In the genomic region with DNA sequence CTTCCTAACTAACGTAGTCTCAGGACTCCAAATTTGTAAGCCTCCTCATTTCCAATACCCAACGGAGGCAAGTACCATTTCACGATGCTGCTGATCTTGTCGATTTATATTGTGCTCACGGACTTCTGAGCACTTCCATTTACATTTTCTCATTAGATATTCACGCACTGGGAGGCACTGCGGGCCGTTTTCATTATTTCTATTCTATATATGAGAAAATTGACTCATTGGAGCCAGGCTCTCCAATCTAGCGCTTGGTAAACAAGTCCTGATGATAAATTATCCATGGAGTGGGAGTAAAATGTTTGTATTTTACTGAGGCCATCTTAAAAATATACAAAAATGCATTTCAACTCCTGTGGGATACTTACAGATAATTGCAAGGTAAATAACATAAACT, we compare ENCODE assay signal across 32 mouse cellular contexts. TPM values are rescaled to one million over a fixed set of nuclear protein-coding genes. Genes with fewer than 3 reads are reported as not detected.
DNase-seq lines count a peak whose midpoint lies in the region; ATAC-seq and TF ChIP-seq lines count a peak whose summit lies in the region.
"Had no signal": no experiment of that assay in that cellular context is flagged by ENCODE, and none has a peak within 500 bp of the region (broad histone marks: within the 10 kb centered on the region; RNA-seq: fewer than 3 reads in every experiment).

No protein-coding gene starts in this region.

- H3K9ac ChIP-seq in hindbrain, embryonic 14.5 days = no peak overlapping the region
- no peak overlapping the region for H3K9ac ChIP-seq in hindbrain, embryonic 11.5 days (ENCODE audit: low read depth, low read length)
- H3K9ac ChIP-seq in lung, embryonic 15.5 days = no peak overlapping the region
- no peak overlapping the region for H3K9ac ChIP-seq in midbrain, embryonic 13.5 days (replicated peaks)
- H3K9ac ChIP-seq: embryonic facial prominence, embryonic 13.5 days; forebrain, embryonic 12.5 days; forebrain, embryonic 15.5 days; heart, embryonic 12.5 days; heart, embryonic 15.5 days; hindbrain, embryonic 15.5 days had no signal

- no peaks in the 10 kb centered on the region for H3K36me3 ChIP-seq in hindbrain, embryonic 14.5 days (replicated peaks; ENCODE audit: control insufficient read depth, insufficient read depth)
- H3K36me3 ChIP-seq in hindbrain, embryonic 11.5 days (ENCODE audit: control insufficient read depth, insufficient read depth, low read length) = no peaks in the 10 kb centered on the region
- H3K36me3 ChIP-seq in lung, embryonic 15.5 days = no peaks in the 10 kb centered on the region
- no peaks in the 10 kb centered on the region for H3K36me3 ChIP-seq in midbrain, embryonic 13.5 days
- no peaks in the 10 kb centered on the region for H3K36me3 ChIP-seq in midbrain, embryonic 10.5 days
- H3K36me3 ChIP-seq: embryonic facial prominence, embryonic 10.5 days; embryonic facial prominence, embryonic 13.5 days; forebrain, embryonic 12.5 days; forebrain, embryonic 15.5 days; G1E; heart, embryonic 12.5 days; heart, embryonic 15.5 days; hindbrain, embryonic 15.5 days had no signal

- H3K4me3 ChIP-seq in hindbrain, embryonic 14.5 days (replicated peaks; ENCODE audit: low read length) = no peak overlapping the region
- H3K4me3 ChIP-seq in hindbrain, embryonic 11.5 days (ENCODE audit: low read depth, low read length) = no peak overlapping the region
- H3K4me3 ChIP-seq in lung, embryonic 15.5 days = no peak overlapping the region
- no peak overlapping the region for H3K4me3 ChIP-seq in midbrain, embryonic 13.5 days (replicated peaks)
- H3K4me3 ChIP-seq in midbrain, embryonic 10.5 days = no peak overlapping the region
- H3K4me3 ChIP-seq: embryonic facial prominence, embryonic 10.5 days; embryonic facial prominence, embryonic 13.5 days; erythroblast, embryonic 14.5 days; forebrain, embryonic 12.5 days; forebrain, embryonic 15.5 days; heart, embryonic 12.5 days; heart, embryonic 15.5 days; hindbrain, embryonic 15.5 days had no signal

- H3K27me3 ChIP-seq in hindbrain, embryonic 14.5 days (ENCODE audit: control insufficient read depth, insufficient read depth, low read length) = no peaks in the 10 kb centered on the region
- H3K27me3 ChIP-seq in hindbrain, embryonic 11.5 days (ENCODE audit: control insufficient read depth, insufficient read depth, low read length) = no peaks in the 10 kb centered on the region
- no peaks in the 10 kb centered on the region for H3K27me3 ChIP-seq in lung, embryonic 15.5 days
- no peaks in the 10 kb centered on the region for H3K27me3 ChIP-seq in midbrain, embryonic 13.5 days
- H3K27me3 ChIP-seq in midbrain, embryonic 10.5 days (ENCODE audit: low read depth, poor library complexity, severe bottlenecking) = no peaks in the 10 kb centered on the region
- H3K27me3 ChIP-seq: CH12.LX; embryonic facial prominence, embryonic 13.5 days; forebrain, embryonic 12.5 days; forebrain, embryonic 15.5 days; heart, embryonic 12.5 days; heart, embryonic 15.5 days; hindbrain, embryonic 15.5 days had no signal

- no peak for TF ChIP-seq CTCF in brain, embryonic 14.5 days (IDR thresholded peaks at IDR 0.05; ENCODE audit: borderline replicate concordance, extremely low read depth, insufficient read depth, insufficient read length)

- DNase-seq in hindbrain, embryonic 14.5 days (ENCODE audit: low spot score) = no peak
- no peak for DNase-seq in hindbrain, embryonic 11.5 days (ENCODE audit: low spot score)
- no peak for DNase-seq in lung, adult 18-20 months
- DNase-seq in midbrain, embryonic 10.5 days (ENCODE audit: low spot score) = no peak
- peak; percentile 39 for DNase-seq in brain, embryonic 14.5 days (ENCODE audit: low read depth)
- DNase-seq in adipocyte (ENCODE audit: low spot score) = no peak
- DNase-seq: adrenal gland, adult 2 months; adrenal gland, postnatal 14 days; B cell, adult 2 months; cerebellum, adult 11-12 months; cerebellum, adult 8-10 months; cerebellum, postnatal 10 days; cerebellum, postnatal 36 days; embryo, embryonic 11 days; gastrocnemius, postnatal 25 days; heart, adult 18-20 months; heart, postnatal 10 days; heart, postnatal 36 days had no signal

- H3K27ac ChIP-seq in hindbrain, embryonic 14.5 days = no peak overlapping the region
- H3K27ac ChIP-seq in hindbrain, embryonic 11.5 days (ENCODE audit: low read depth, low read length) = no peak overlapping the region
- no peak overlapping the region for H3K27ac ChIP-seq in lung, embryonic 15.5 days
- H3K27ac ChIP-seq in midbrain, embryonic 13.5 days = no peak overlapping the region
- no peak overlapping the region for H3K27ac ChIP-seq in midbrain, embryonic 10.5 days (replicated peaks)
- H3K27ac ChIP-seq: embryonic facial prominence, embryonic 10.5 days; embryonic facial prominence, embryonic 13.5 days; forebrain, embryonic 12.5 days; forebrain, embryonic 15.5 days; heart, embryonic 15.5 days had no signal

- 40% methylated on average over 9 of the region's 9 CpGs for WGBS in hindbrain, embryonic 14.5 days
- WGBS in hindbrain, embryonic 11.5 days = 81% methylated on average over 9 of the region's 9 CpGs
- WGBS in lung, embryonic 15.5 days = 51% methylated on average over 9 of the region's 9 CpGs
- 56% methylated on average over 9 of the region's 9 CpGs for WGBS in midbrain, embryonic 13.5 days
- WGBS in midbrain, embryonic 10.5 days = 94% methylated on average over 9 of the region's 9 CpGs

- no peak for TF ChIP-seq POLR2A in brain, embryonic 14.5 days (IDR thresholded peaks at IDR 0.05; ENCODE audit: borderline replicate concordance, extremely low read depth, insufficient read depth, insufficient read length, poor library complexity, severe bottlenecking)

- H3K4me1 ChIP-seq in hindbrain, embryonic 14.5 days (replicated peaks; ENCODE audit: control insufficient read depth, insufficient read depth, low read length) = 0 out of 2 replicates have a peak, but pooled peaks cover 3% of the 10 kb centered on the region
- no peaks in the 10 kb centered on the region for H3K4me1 ChIP-seq in hindbrain, embryonic 11.5 days (replicated peaks; ENCODE audit: control insufficient read depth, insufficient read depth, low read length)
- H3K4me1 ChIP-seq in lung, embryonic 15.5 days = peaks cover 12% of the 10 kb centered on the region; the same call in 1 of the 2 replicates
- H3K4me1 ChIP-seq in midbrain, embryonic 13.5 days (replicated peaks) = no peaks in the 10 kb centered on the region
- no peaks in the 10 kb centered on the region for H3K4me1 ChIP-seq in midbrain, embryonic 10.5 days
- H3K4me1 ChIP-seq: forebrain, embryonic 12.5 days; forebrain, embryonic 15.5 days; heart, embryonic 15.5 days; hindbrain, embryonic 15.5 days had no signal

- no peaks in the 10 kb centered on the region for H3K9me3 ChIP-seq in hindbrain, embryonic 14.5 days (ENCODE audit: control insufficient read depth, low read length)
- H3K9me3 ChIP-seq in hindbrain, embryonic 11.5 days (ENCODE audit: control insufficient read depth, low read length) = no peaks in the 10 kb centered on the region
- no peaks in the 10 kb centered on the region for H3K9me3 ChIP-seq in lung, embryonic 15.5 days
- no peaks in the 10 kb centered on the region for H3K9me3 ChIP-seq in midbrain, embryonic 13.5 days
- no peaks in the 10 kb centered on the region for H3K9me3 ChIP-seq in midbrain, embryonic 10.5 days (replicated peaks)
- H3K9me3 ChIP-seq: embryonic facial prominence, embryonic 10.5 days; embryonic facial prominence, embryonic 13.5 days; forebrain, embryonic 12.5 days; forebrain, embryonic 15.5 days; G1E; heart, embryonic 12.5 days; heart, embryonic 15.5 days; hindbrain, embryonic 15.5 days had no signal

- ATAC-seq in hindbrain, embryonic 14.5 days (ENCODE audit: low FRiP score) = no peak
- no peak for ATAC-seq in hindbrain, embryonic 11.5 days (ENCODE audit: low FRiP score)
- ATAC-seq in lung, embryonic 15.5 days (ENCODE audit: borderline replicate concordance, extremely low read depth, low FRiP score, low TSS enrichment) = no peak
- 0 out of 2 replicates have a peak, but pooled peaks have one; percentile 55 for ATAC-seq in midbrain, embryonic 13.5 days
- ATAC-seq: forebrain, embryonic 15.5 days; inflammation-experienced regulatory T-cells, adult 6 months; Patski had no signal

- 0 out of 2 replicates have a peak overlapping the region, but pooled peaks have one; percentile 1 for H3K4me2 ChIP-seq in hindbrain, embryonic 14.5 days (replicated peaks)
- no peak overlapping the region for H3K4me2 ChIP-seq in hindbrain, embryonic 11.5 days (replicated peaks; ENCODE audit: low read depth, low read length)
- H3K4me2 ChIP-seq in lung, embryonic 15.5 days = peak overlapping the region; percentile 16; the same call in 1 of the 2 replicates
- no peak overlapping the region for H3K4me2 ChIP-seq in midbrain, embryonic 13.5 days (replicated peaks)
- H3K4me2 ChIP-seq: embryonic facial prominence, embryonic 13.5 days; forebrain, embryonic 12.5 days; forebrain, embryonic 15.5 days; heart, embryonic 12.5 days; heart, embryonic 15.5 days; hindbrain, embryonic 15.5 days had no signal

RNA-seq across cellular contexts. Expression of a gene that starts 21.5 kb away (rescaled TPM):
- polyA plus RNA-seq in hindbrain, embryonic 14.5 days (2014; fragmentation: Nextera tagmentation; extraction: Ambion mirVana) = 0.05 TPM in 2 replicates
- polyA plus RNA-seq in hindbrain, embryonic 11.5 days (2014; fragmentation: Nextera tagmentation; extraction: Ambion mirVana) = 0.07 and 0.25 TPM in 2 replicates
- 0.06 and 0.10 TPM in 2 replicates for polyA plus RNA-seq in lung, embryonic 15.5 days (2015; fragmentation: Nextera tagmentation; extraction: Ambion mirVana)
- polyA plus RNA-seq in midbrain, embryonic 13.5 days (2015; fragmentation: Nextera tagmentation; extraction: Ambion mirVana) = 0.03 TPM in 2 replicates
- 0.01 TPM in 1 of 2 replicates, not detected in the other for polyA plus RNA-seq in midbrain, embryonic 10.5 days (2016; fragmentation: Nextera tagmentation; extraction: Ambion mirVana)
- polyA plus RNA-seq in brain, embryonic 14.5 days (2012; rRNA removed) = 0.03 and 0.07 TPM in 2 replicates
- polyA plus RNA-seq: adrenal gland, adult 2 months; erythroblast, embryonic 14.5 days; forebrain, embryonic 12.5 days; G1E; inflammation-experienced regulatory T-cells, adult 6 months had no signal

Comparison
In these comparisons a context has a peak if more than half of its experiments do, and no peak if none do; other contexts are left out.
1. H3K4me2 ChIP-seq: peak in hindbrain, embryonic 14.5 days (single experiment) and lung, embryonic 15.5 days (single experiment); none in hindbrain, embryonic 11.5 days (single experiment) and midbrain, embryonic 13.5 days (single experiment).